Mouse (Mus musculus) liver, embryonic 16.5 days (tissue): ENCODE measurements around the gene Stxbp6. TPM values are rescaled to one million over a fixed set of nuclear protein-coding genes. Genes with fewer than 3 reads are reported as not detected.

Experiments
- ATAC-seq: fragments of 200-750 bp; cut with Nextera tagmentation; 2 replicates; pipeline ENCODE4 v1.8.0; 2017; ENCODE audit warnings: low read depth, mild to moderate bottlenecking, moderate number of reproducible peaks, moderate library complexity
- H3K27ac ChIP-seq: fragments of 300-500 bp; sonication (generic); 2 replicates; pipeline ENCODE4 v1.5.1; 2014; ENCODE audit warnings: mild to moderate bottlenecking, low read length
- H3K27me3 ChIP-seq: fragments of 300-500 bp; sonication (generic); 2 replicates; pipeline ENCODE4 v1.6.1; 2014; ENCODE audit warnings: low read depth, low read length, mixed read lengths; ENCODE audit not compliant: control insufficient read depth, insufficient read depth
- H3K36me3 ChIP-seq: fragments of 300-500 bp; sonication (generic); 2 replicates; pipeline ENCODE4 v1.6.1; 2014; ENCODE audit warnings: mild to moderate bottlenecking; ENCODE audit not compliant: control insufficient read depth, insufficient read depth
- H3K4me1 ChIP-seq: fragments of 300-500 bp; sonication (generic); 2 replicates; pipeline ENCODE4 v1.6.1; 2014; ENCODE audit warnings: low read depth, low read length, mixed read lengths; ENCODE audit not compliant: control insufficient read depth
- H3K4me2 ChIP-seq: fragments of 300-500 bp; sonication (generic); 2 replicates; pipeline ENCODE4 v1.6.1; 2014; ENCODE audit warnings: low read depth, low read length, mixed read lengths
- H3K4me3 ChIP-seq: fragments of 300-500 bp; sonication (generic); 2 replicates; pipeline ENCODE4 v1.5.1; 2014; ENCODE audit warnings: low read depth, mild to moderate bottlenecking, low read length
- H3K9ac ChIP-seq: fragments of 300-500 bp; sonication (generic); 2 replicates; pipeline ENCODE4 v1.6.1; 2014; ENCODE audit warnings: low read depth, low read length
- H3K9me3 ChIP-seq: fragments of 300-500 bp; sonication (generic); replicated peaks from 2 replicates; pipeline ENCODE4 v1.6.1; 2016; ENCODE audit warnings: low read length; ENCODE audit not compliant: control insufficient read depth
- WGBS: fragments of 180-500 bp; shearing (Covaris S2); extraction: QIAGEN DNeasy Blood & Tissue Kit; methylation state at CpG from one replicate; pipeline ENCODE4 v1.1.7; 2014; ENCODE audit not compliant: insufficient replicate concordance; 5-methylcytosine and 5-hydroxymethylcytosine counted together
- polyA plus RNA-seq: library from polyadenylated mRNA; unstranded; fragments of >200 nt; fragmentation: Nextera tagmentation; extraction: Ambion mirVana; gene quantifications from 2 replicates; pipeline ENCODE4 v1.2.1, GENCODE M21; 2015

Gene Stxbp6
- polyA plus RNA-seq, 1 experiment from 2014 or later = 5.8 TPM

DNA sequence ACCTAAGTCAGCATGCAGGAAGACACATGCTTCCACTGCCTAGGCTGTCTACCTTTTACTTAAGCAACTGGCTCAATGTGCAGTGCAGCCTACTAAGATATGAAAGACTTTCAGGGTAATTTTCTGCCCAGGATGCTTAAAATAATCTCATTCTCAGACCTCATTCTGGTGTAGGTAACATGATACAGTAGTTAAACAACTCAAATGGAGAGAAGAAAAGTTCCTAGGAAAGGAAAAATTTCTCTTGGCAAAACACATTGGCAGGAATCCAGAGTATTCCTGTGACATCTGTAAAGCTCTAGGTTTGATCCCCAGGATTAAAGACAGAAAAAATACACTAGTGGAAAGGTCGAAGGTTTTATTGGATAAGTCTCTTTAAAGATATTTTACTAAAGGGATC lies 107.1 kb downstream of the Stxbp6 start:
- no peak overlapping the region for H3K4me3 ChIP-seq
- no peaks in the 10 kb centered on the region for H3K4me1 ChIP-seq
- H3K4me2 ChIP-seq = no peak overlapping the region
- H3K27me3 ChIP-seq = no peaks in the 10 kb centered on the region
- no peak overlapping the region for H3K9ac ChIP-seq
- no peaks in the 10 kb centered on the region for H3K9me3 ChIP-seq
- no peak overlapping the region for H3K27ac ChIP-seq
- no peak for ATAC-seq
- WGBS = 40% methylated on average over 1 of the region's 1 CpGs
- no peaks in the 10 kb centered on the region for H3K36me3 ChIP-seq

DNA sequence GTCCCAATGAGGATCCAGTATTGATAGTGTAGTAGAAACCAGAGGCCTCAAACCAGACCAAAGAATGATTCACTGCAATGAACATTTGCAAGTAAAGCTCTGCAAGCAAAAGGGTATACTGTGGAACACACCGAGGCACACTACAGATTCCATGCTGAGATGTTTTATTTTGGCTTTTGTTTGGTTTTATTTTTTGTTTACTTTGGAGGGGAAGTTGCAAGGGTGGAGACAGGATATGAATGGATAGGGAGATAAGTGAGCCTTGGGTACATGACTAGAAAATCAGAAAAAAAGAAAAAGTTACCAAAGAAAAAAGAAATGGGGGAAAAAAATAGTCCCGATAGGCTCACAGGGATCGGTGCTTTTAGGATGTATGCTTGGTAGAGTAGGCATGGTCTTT lies 117.0 kb downstream of the Stxbp6 start:
- 59% methylated on average over 3 of the region's 3 CpGs for WGBS
- Histone ChIP-seq H3K27ac (no peak overlapping the region), H3K4me1 (no peaks in the 10 kb centered on the region), H3K9me3 (no peaks in the 10 kb centered on the region), H3K4me2 (no peak overlapping the region), H3K4me3 (no peak overlapping the region), H3K36me3 (no peaks in the 10 kb centered on the region), H3K27me3 (no peaks in the 10 kb centered on the region), H3K9ac (no peak overlapping the region)
- ATAC-seq = no peak

DNA sequence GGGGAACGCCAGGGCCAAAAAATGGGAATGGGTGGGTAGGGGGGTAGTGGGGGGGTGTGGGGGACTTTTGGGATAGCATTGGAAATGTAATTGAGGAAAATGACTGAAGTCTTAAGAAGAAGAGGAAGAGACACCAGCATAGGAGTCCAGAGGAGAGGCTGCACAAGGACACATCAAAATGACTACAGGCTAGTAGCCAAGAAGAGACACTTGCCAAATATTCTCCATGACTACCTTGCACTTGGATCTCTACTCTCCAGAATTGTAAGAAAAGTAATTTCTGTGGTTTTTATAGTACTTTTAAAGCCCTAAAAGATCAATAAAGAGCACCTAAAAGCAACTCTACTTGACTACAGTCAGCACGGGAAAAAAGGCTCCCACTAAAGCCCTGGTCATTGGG lies 121.4 kb downstream of the Stxbp6 start:
- no peaks in the 10 kb centered on the region for H3K9me3 ChIP-seq
- H3K27ac ChIP-seq = no peak overlapping the region
- H3K27me3 ChIP-seq = no peaks in the 10 kb centered on the region
- ATAC-seq = no peak
- no peak overlapping the region for H3K4me3 ChIP-seq
- H3K4me2 ChIP-seq = no peak overlapping the region
- no peaks in the 10 kb centered on the region for H3K4me1 ChIP-seq
- H3K36me3 ChIP-seq = no peaks in the 10 kb centered on the region
- WGBS = 51% methylated on average over 2 of the region's 2 CpGs
- no peak overlapping the region for H3K9ac ChIP-seq

DNA sequence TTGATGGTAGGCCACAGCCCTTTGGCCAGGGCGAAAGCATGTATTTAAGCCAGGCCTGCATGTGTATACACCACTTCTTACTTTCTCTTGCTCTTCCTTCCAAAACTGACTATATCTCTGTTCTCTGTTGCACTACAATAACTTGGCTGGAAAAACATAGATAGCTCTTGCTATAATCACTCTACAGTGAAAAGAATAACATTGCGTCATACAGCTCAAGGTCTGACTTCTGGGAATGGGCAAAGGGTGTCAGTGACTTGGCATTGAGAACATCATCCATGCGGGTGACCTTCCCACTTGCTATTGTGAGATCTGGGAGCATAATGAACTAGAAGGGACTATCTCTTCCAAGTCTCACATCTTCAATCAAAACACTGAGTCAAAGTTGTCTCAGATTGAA lies 122.4 kb downstream of the Stxbp6 start:
- H3K4me3 ChIP-seq = no peak overlapping the region
- H3K27me3 ChIP-seq = no peaks in the 10 kb centered on the region
- H3K27ac ChIP-seq = no peak overlapping the region
- H3K9ac ChIP-seq = no peak overlapping the region
- no peaks in the 10 kb centered on the region for H3K9me3 ChIP-seq
- H3K4me2 ChIP-seq = no peak overlapping the region
- no peaks in the 10 kb centered on the region for H3K36me3 ChIP-seq
- ATAC-seq = no peak
- no peaks in the 10 kb centered on the region for H3K4me1 ChIP-seq
- WGBS = 65% methylated on average over 3 of the region's 3 CpGs

DNA sequence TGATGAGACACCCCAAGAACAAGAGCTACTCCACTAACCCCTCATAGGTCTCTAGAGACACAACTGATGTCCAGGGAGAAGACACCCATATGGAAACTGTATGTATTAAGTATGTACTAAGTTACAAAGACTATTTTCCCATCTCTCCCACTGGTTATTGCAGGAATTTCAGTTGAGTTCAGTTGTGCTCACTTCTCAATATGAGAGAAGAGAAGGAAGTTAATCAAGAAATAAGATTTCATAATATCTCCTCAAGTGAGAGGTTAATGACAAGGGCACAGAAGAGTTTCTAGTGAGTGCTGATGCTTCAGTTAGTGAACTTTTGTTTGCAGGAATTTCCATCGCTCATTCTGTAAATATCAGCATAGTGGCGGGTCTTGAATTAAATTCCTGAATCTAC lies 124.0 kb downstream of the Stxbp6 start:
- H3K36me3 ChIP-seq = no peaks in the 10 kb centered on the region
- no peak overlapping the region for H3K9ac ChIP-seq
- H3K9me3 ChIP-seq = no peaks in the 10 kb centered on the region
- H3K4me3 ChIP-seq = no peak overlapping the region
- H3K27ac ChIP-seq = no peak overlapping the region
- no peak for ATAC-seq
- no peak overlapping the region for H3K4me2 ChIP-seq
- no peaks in the 10 kb centered on the region for H3K4me1 ChIP-seq
- 68% methylated on average over 2 of the region's 2 CpGs for WGBS
- H3K27me3 ChIP-seq = no peaks in the 10 kb centered on the region

DNA sequence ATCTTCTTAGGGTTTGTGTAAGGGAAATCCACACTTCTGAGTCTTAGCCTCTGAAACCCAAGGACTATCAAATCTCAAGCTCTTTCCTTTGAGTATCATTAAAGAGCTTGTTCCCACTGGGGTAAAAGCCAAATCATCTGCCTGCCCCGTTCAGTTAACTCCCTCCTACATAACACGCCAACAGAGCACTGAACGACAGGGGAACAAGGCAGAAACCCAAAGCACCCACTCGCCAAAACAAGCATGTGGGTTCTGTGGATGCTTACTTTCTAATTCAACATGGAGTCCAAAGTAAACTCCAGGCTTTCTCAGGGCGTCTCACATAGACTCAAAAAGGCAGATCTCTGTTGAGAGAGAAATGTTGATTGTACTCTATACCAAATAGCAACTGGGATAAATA lies 126.7 kb downstream of the Stxbp6 start:
- Histone ChIP-seq H3K4me1 (no peaks in the 10 kb centered on the region), H3K27ac (no peak overlapping the region), H3K36me3 (no peaks in the 10 kb centered on the region), H3K4me2 (no peak overlapping the region), H3K9ac (no peak overlapping the region), H3K9me3 (no peaks in the 10 kb centered on the region), H3K27me3 (no peaks in the 10 kb centered on the region), H3K4me3 (no peak overlapping the region)
- no peak for ATAC-seq
- 61% methylated on average over 5 of the region's 5 CpGs for WGBS

DNA sequence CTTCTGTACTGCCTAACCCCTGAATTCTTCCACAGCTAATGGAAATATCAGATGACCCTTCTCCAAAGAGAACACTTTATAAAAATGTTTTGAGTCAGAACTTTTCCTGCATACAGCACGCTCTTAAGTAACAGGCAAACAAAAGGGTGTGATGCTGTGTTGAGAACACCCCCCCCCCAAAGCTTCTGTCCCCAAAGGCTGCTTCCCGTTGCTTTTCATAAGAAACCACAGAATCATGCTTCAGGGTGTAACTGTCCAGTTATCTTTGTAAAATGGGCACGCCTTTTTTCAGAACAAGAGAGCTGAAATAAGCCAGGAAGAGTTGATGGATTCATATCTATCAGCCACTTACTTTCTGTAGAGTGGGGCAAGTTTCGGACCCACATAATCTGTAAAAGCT lies 134.2 kb downstream of the Stxbp6 start:
- H3K4me3 ChIP-seq = no peak overlapping the region
- no peaks in the 10 kb centered on the region for H3K36me3 ChIP-seq
- H3K4me2 ChIP-seq = no peak overlapping the region
- no peaks in the 10 kb centered on the region for H3K27me3 ChIP-seq
- ATAC-seq = no peak
- H3K27ac ChIP-seq = no peak overlapping the region
- WGBS = 46% methylated on average over 4 of the region's 4 CpGs
- no peaks in the 10 kb centered on the region for H3K4me1 ChIP-seq
- no peaks in the 10 kb centered on the region for H3K9me3 ChIP-seq
- no peak overlapping the region for H3K9ac ChIP-seq

DNA sequence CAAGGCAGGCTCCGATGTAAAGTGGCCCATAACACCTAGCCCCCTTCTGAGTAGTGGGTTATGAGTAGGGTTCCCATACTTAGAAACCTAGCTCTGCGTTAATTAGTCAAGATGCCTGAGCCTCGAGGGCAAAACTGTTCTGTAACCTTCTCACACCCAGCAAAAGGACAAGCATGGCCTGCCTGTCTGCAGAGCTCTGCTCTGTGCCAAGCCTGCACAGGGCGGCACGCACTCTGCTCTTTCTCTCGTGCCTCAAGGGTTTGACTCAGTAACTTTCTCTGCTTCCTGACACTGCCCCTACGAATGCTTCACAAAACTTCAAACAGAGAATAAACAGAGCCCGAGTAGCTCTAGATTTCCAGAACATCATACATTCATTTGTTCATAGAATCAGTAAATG lies 135.4 kb downstream of the Stxbp6 start:
- Histone ChIP-seq H3K4me1 (no peaks in the 10 kb centered on the region), H3K27ac (no peak overlapping the region), H3K27me3 (no peaks in the 10 kb centered on the region), H3K9ac (no peak overlapping the region), H3K36me3 (no peaks in the 10 kb centered on the region), H3K9me3 (no peaks in the 10 kb centered on the region), H3K4me2 (no peak overlapping the region), H3K4me3 (no peak overlapping the region)
- ATAC-seq = no peak
- 64% methylated on average over 8 of the region's 8 CpGs for WGBS

DNA sequence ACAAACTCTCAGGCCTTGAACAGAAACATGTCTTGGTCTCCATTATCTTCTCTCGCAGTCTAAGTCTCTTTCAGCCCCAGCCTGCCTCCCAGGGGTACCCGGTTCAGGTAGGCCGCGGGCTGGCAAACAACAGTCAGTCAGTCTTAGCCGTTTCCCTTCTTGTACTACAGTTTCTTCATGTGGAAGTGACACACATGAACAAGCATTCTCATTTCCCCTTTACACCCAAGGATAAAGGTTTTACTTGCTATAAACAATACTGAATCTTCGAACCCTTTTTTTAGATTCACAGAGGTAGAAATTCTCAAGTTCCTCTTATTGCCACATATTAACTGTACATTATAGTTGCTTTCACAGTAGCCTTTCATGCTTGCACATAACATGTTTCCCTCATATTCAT lies 141.6 kb downstream of the Stxbp6 start:
- H3K27ac ChIP-seq = no peak overlapping the region
- H3K4me3 ChIP-seq = no peak overlapping the region
- ATAC-seq = no peak
- 60% methylated on average over 6 of the region's 6 CpGs for WGBS
- no peaks in the 10 kb centered on the region for H3K9me3 ChIP-seq
- H3K36me3 ChIP-seq = no peaks in the 10 kb centered on the region
- no peaks in the 10 kb centered on the region for H3K27me3 ChIP-seq
- H3K4me1 ChIP-seq = no peaks in the 10 kb centered on the region
- H3K9ac ChIP-seq = no peak overlapping the region
- no peak overlapping the region for H3K4me2 ChIP-seq

DNA sequence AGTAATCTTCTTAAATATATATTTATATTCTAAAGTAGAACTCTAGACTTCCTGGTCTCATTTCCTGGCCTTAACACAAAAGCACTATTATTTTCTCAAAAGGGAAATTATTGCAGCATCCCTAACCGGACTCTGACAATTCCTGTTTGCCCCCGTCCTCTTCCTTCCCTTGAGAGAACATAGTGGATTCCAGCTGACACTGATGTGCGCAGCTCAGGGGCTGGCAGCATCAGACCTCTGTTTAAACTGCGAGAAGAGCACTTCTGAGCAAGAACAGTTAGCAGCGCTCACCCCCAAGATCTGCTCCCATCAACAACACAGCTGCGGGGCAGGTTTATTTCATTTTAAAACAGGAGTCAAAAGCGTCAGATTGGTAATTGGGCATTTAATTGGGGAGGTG lies 142.8 kb downstream of the Stxbp6 start:
- WGBS = 61% methylated on average over 7 of the region's 7 CpGs
- Histone ChIP-seq H3K36me3 (no peaks in the 10 kb centered on the region), H3K27ac (no peak overlapping the region), H3K4me2 (no peak overlapping the region), H3K9ac (no peak overlapping the region), H3K4me1 (no peaks in the 10 kb centered on the region), H3K9me3 (no peaks in the 10 kb centered on the region), H3K4me3 (no peak overlapping the region), H3K27me3 (no peaks in the 10 kb centered on the region)
- no peak for ATAC-seq
